30 mouse cellular contexts compared by ENCODE assay signal in genomic region chr12:8993231-8993630, GRCm38 (mm10). TPM values are rescaled to one million over a fixed set of nuclear protein-coding genes. Genes with fewer than 3 reads are reported as not detected.
"Had no signal": no experiment of that assay in that cellular context is flagged by ENCODE, and none has a peak within 500 bp of the region (broad histone marks: within the 10 kb centered on the region; RNA-seq: fewer than 3 reads in every experiment).

No protein-coding gene starts in this region.

- H3K36me3 ChIP-seq: liver, embryonic 12.5 days had no signal

- H3K4me3 ChIP-seq: heart, embryonic 12.5 days; hindbrain, embryonic 10.5 days; hindbrain, embryonic 12.5 days; intestine, embryonic 15.5 days; layer of hippocampus, adult 2 months; left cerebral cortex, adult 2 months; limb, embryonic 10.5 days; limb, embryonic 12.5 days; liver, embryonic 12.5 days had no signal

- H3K9ac ChIP-seq: heart, embryonic 12.5 days; hindbrain, embryonic 12.5 days; hindbrain, embryonic 14.5 days; intestine, embryonic 15.5 days; limb, embryonic 12.5 days; liver, embryonic 12.5 days; liver, embryonic 14.5 days had no signal

- H3K27ac ChIP-seq: hindbrain, embryonic 10.5 days; hindbrain, embryonic 12.5 days; hindbrain, embryonic 14.5 days; intestine, embryonic 15.5 days; layer of hippocampus, adult 2 months; left cerebral cortex, adult 2 months; limb, embryonic 10.5 days; limb, embryonic 12.5 days; liver, embryonic 12.5 days; liver, embryonic 14.5 days had no signal

- H3K27me3 ChIP-seq: heart, embryonic 12.5 days; hindbrain, embryonic 12.5 days; intestine, embryonic 15.5 days; limb, embryonic 12.5 days; liver, embryonic 12.5 days had no signal

- H3K9me3 ChIP-seq: heart, embryonic 12.5 days; hindbrain, embryonic 10.5 days; hindbrain, embryonic 12.5 days; intestine, embryonic 15.5 days; limb, embryonic 10.5 days; limb, embryonic 12.5 days; liver, embryonic 12.5 days had no signal

- H3K4me1 ChIP-seq: heart, embryonic 12.5 days; hindbrain, embryonic 10.5 days; hindbrain, embryonic 12.5 days; intestine, embryonic 15.5 days; limb, embryonic 10.5 days; limb, embryonic 12.5 days; liver, embryonic 12.5 days had no signal

- ATAC-seq: hindbrain, embryonic 16.5 days; inflammation-experienced regulatory T-cells, adult 6 months; intestine, embryonic 15.5 days; intestine, postnatal 0 days; liver, embryonic 12.5 days had no signal

- H3K4me2 ChIP-seq: heart, embryonic 12.5 days; hindbrain, embryonic 12.5 days; hindbrain, embryonic 14.5 days; intestine, embryonic 15.5 days; limb, embryonic 12.5 days; liver, embryonic 12.5 days had no signal

- DNase-seq: gastrocnemius, postnatal 14 days; gastrocnemius, postnatal 36 days; heart, postnatal 10 days; heart, postnatal 4 days; kidney, adult 18-20 months; kidney, adult 8-10 months; kidney, postnatal 10 days; kidney, postnatal 25 days; kidney, postnatal 4 days had no signal

RNA-seq across cellular contexts. Expression of gene Matn3, which starts 45.5 kb away (rescaled TPM):
- total RNA-seq: gastrocnemius, adult 18-20 months; heart, postnatal 25 days; layer of hippocampus, adult 2 months; layer of hippocampus, postnatal 25 days; left cerebral cortex, postnatal 36 days; liver, adult 2 months had no signal
- polyA plus RNA-seq: gonadal fat pad, adult 2 months; heart, embryonic 14.5 days; inflammation-experienced regulatory T-cells, adult 6 months; intestine, postnatal 0 days; liver, adult 2 months had no signal
